Mouse (Mus musculus) gastrocnemius, adult 18-20 months (tissue): ENCODE measurements around the gene Lamp1. TPM values are rescaled to one million over a fixed set of nuclear protein-coding genes. Genes with fewer than 3 reads are reported as not detected.

Source experiments
- DNase-seq: peaks from one replicate; pipeline ENCODE4 v3.0.0; 2021; ENCODE audit warnings: low spot score
- long read RNA-seq, 2 experiments: library from polyadenylated mRNA; stranded (forward); transcript quantifications; one replicate each; pipeline ENCODE4 v2.0.0; 2021
- total RNA-seq, 2 experiments: library from RNA; stranded (reverse); gene quantifications; 2 replicates each; pipeline ENCODE4 v1.2.3; 2021

Gene Lamp1
- 100 to 1,000 TPM; 401 to 443 TPM for total RNA-seq
- long read RNA-seq, experiment 1, transcript Lamp1-201 (9 exons, 2,229 nt): major isoform, 688 of 793 reads
- long read RNA-seq, experiment 1, partial matches to known transcripts: 24 of 793 reads
- long read RNA-seq, experiment 1, other reads (novel, unspliced or antisense): 80 of 793 reads
- long read RNA-seq, experiment 2, transcript Lamp1-201 (9 exons, 2,229 nt): major isoform, 510 of 616 reads
- long read RNA-seq, experiment 2, partial matches to known transcripts: 16 of 616 reads
- long read RNA-seq, experiment 2, other reads (novel, unspliced or antisense): 90 of 616 reads

DNA sequence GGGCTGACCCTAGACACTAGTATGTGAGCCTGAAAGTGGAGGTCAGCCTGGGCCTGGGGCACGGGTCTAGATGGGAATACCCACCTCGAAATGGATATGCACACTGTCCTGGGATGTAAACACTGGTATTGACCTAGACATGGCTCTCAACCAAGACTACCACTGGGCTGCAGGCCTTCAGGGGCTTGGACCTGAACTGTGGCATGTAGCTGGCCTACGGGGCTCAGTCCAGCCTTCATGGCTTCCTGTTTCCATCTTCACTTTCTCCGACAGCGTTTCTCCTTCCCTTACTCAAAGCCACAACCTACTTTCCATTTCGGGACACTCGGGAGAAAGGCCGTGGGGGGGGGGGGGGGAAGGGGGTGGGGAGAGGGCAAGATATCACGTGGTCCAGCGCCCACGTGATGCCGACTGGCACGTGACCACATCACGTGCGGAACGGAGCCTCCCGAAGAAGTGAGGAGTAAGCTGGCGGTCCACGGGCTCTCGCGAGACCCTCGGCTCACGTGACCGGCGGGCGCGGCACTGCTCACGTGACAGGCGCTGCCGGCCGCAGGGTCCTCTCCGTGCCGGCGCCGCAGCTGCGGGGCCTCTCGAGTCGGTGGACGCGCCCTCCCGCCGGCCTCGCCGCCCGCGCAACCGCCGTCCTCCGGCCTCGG is at the start of gene Lamp1:
TSS of gene Lamp1 (plus strand) at position 444 of the 659 bp plus-strand sequence.
- DNase-seq: peak; percentile 99

DNA sequence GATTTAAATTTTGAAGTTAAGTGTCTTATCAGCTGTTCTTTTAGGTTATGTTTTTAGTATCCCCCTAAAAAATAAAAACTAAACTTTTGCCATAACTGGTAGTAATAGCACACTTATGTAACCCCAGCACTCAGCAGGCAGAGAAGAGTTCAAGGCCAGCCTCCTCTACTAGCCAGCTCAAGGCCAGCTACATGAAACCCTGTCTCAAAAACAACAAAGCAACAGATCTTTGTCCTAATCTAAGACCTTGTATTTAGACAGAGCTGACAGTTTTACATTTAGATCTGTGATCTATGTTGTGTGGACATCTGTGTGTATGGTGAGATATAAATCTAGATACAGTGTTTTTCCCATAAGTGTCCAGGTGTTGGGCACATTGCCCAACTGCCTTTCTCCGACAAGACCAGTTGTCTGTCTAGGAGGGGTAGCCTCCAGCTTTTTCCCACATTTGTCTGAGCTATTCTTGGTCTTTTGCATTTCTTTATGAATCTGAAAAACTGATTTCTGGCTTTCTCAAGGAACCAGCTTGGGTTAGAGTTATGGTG is 49.5 kb upstream of the Lamp1 start:
- no peak for DNase-seq

DNA sequence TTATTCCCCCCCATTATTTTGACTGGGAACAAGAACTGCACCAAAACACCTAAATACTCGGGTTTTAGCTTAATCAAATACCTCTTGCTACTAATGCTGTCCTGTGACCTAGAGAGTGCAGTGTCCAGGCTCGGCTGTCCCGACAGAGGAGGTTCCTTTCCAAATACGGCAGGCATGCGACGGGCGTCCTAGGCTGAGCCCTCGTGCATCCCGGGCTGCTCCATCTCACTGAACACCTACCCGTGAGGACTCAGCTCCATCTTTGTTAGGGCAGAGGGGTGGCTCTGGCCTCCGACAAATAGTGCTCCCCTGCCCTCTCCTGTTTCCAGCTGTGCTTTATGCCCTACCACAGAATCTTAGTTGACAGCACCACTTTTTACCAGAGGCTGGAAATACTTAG is 47.0 kb upstream of the Lamp1 start:
- DNase-seq: no peak

DNA sequence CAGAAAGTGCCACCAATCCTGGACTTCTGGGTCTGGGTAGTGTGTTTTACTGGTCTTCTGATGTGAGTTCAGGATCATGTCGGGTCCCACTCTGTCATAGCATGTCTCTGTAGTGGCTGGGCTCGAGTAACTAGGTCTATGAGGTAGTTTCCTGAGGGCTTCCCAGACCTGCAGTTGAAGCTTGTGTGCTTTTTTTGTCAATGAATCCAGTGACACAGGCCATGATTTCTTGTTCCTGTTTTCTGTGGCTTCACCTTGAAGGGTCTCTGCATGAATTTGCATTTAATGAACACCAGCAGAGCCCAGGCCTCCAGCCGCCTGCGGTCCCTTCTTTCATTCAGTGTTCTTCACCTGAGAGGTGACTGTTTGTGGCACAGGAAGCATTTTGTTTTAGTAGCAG is 45.7 kb upstream of the Lamp1 start:
- no peak for DNase-seq

DNA sequence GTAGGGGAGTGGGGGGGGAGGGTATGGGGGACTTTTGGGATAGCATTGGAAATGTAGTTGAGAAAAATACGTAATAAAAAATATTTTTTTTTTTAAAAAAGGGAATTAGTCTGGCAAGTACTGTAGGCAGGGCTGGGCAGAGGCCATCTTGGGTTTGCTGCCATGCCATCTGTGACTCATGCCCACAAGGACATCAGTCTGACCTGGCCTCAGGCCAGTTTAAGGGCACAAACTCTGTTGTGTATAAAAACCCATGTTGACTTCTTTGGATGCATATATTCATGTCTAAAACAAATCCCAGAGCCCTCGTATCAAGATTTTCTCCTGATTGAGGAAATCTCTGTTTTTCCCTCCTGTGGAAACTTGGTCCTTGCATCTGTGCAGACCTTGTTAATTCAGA is 41.9 kb upstream of the Lamp1 start:
- DNase-seq: no peak

DNA sequence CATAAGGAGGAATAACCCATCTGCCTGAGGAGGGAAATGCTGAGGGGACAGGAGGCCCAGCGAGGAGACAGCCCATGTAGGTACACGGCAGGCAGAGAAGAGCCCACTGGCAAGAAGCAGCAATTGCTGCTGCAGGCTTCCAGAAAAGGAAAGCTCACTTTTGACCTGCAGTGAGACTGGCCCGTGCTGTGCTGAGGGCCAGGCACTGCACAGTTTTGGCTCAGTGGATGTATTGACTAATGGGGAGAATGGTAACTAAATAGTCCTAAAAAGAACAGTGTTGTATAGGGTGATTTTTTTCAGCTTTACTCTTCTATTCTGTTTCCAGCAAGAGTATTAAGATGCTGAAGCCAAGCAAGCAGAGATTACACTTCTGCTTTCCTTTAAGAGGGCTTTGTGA is 40.4 kb upstream of the Lamp1 start:
- DNase-seq: no peak

DNA sequence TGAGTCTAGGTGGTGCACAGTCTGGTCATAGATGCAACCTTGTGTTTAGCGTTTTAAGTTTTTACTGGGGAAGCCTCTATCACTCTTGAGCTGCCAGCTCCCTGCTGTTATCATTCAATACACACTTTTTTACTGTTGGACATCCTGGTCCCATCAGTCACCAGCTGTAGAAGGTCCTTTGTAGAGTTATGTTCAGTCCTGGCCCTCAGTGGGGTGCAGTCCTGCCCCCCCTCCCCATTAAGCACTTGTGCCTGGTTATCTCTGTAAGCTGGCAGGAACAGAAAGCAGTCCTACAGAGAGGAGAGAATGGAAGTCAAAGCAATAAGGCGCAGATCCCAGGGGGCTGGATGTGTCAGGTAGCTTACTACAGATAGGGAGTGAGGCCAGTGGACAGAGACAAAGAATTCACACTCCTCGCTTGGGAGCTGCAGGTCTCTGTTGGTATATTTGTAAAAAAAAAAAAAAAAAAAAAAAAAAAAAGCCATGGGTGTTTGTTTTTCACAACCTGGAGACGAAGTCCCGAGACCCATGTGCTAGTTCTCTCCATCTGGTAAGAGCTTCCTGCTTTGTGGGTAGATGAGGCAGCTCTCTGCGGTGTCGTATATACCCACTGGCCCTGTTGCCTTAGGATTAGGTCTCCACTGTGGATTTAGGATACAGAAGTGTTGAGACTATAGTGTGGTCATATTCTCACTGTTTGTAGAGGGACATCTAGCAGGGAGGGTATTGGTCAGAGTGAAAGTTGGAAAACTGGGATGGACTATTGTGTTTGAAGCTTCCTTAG is 37.9 kb upstream of the Lamp1 start:
- DNase-seq: no peak

DNA sequence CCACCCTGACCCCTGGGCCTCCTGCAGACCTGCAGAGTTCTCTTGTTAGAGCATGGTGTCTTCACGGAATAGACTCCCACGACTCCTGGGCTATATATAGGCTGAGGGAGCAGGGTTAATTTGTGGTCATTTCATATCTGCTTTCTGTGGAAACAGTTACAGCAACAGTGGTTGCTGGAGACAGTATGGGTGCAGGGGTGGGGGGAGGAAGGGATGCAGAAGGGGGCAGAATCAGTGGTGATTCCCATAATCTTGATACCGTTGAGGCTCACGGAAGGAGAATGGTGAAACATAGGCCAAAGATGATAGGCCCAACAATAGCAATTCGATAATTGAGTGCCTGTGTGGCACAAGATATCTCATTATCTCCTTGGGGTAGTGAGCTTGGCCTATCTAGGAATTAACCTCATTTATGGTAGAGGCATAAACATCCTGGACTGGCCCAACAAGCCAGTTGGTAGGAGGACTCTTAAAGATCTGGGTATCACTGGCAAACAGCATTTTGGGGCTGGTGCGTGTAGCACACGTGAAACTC is 36.0 kb upstream of the Lamp1 start:
- no peak for DNase-seq

DNA sequence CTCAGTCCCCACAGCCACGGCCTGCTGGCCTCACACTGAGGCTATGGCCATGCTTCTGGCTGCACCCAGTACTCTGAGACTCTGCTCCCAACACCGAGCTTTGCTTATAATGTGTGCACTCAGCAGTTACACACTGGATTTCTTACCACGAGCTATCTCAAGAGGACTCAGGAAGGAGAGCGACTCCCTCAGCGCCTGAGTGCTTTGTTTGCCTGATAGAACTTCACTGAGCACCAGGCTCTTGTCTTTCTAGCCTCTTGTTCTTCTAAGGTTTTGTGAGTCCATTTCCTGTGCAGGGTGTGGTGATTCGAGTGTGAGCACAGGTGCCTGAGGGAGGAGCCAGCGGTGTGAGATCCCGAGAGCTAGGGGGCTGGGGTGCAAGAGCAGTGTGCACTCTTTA is 34.1 kb upstream of the Lamp1 start:
- no peak for DNase-seq

DNA sequence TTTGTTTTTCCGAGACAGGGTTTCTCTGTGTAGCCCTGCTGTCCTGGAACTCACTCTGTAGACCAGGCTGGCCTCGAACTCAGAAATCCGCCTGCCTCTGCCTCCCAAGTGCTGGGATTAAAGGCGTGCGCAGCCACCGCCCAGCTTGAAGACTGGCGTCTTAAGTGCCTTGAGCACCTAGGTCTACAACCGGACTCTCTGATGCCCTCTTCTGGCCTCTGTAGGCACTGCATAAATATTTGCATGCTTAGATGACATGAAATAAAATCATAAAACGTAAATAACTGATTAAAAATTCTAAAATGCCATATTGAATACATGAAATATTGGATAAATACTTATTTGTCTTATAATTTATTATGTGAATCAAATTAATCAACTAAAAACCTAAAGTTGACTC is 26.7 kb upstream of the Lamp1 start:
- DNase-seq: peak; percentile 73

DNA sequence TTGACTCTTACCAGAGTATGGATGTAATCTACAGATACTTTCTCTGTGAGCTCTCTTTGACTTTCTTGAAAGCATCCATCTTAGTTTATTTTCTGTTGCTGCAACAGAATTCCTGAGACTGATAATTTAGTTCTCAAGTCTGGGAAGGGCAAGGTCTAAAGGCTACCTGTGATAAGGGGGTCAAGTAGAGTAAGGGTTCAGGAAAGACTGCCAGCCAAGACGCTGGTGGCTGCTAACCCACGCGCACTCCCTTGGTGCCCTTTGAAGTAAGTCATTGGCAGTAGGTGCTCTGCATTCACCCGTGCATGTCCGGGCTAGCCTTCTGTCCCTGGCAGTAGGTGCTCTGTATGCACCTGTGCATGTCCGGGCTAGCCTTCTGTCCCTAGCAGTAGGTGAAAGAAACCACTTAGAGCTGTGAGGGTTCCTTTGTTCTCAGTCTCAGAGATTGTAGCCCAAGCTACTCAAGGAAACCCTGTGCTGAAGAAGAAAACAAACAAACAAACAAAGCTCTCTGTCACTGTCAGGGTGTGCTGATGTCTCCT is 19.2 kb upstream of the Lamp1 start:
- no peak for DNase-seq

DNA sequence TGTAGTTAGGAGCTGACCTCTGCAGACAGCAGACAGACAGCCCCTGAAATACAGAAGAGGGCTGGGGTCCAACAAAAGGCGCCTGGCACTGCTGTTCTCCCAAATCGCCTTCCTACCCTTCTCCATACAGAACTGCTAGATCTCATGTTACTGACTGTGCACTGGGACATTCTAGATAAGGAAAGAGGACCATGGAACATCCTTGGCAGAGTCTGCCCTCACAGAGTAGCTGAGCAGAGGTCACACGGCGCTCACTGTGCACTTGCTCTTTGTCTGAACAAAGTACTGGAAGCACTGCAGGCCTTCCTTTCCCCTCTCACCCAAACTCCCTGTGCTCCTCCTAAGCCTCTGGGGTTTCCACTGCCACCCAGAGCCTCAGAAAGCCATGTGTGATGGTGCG is 17.3 kb upstream of the Lamp1 start:
- DNase-seq: no peak

DNA sequence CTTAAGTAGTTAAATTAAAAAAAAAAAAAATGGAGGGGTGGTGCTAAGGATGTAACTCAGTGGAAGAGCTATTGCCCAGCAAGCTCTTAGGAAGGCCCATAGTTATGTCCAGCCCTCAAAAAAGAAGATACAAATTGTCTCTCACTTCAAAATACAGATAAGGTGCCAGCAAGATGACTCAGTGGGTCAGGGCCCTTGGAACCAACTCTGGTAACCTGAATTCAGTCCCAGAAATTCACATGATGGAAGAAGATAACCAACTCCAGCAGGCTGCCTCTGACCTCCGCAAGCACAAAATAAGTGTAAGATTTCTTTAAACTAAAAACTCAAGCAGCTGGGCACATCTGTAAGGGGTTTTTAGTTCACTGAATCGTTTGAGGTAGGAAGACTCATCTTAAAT is 10.5 kb upstream of the Lamp1 start:
- DNase-seq: peak; percentile 76

DNA sequence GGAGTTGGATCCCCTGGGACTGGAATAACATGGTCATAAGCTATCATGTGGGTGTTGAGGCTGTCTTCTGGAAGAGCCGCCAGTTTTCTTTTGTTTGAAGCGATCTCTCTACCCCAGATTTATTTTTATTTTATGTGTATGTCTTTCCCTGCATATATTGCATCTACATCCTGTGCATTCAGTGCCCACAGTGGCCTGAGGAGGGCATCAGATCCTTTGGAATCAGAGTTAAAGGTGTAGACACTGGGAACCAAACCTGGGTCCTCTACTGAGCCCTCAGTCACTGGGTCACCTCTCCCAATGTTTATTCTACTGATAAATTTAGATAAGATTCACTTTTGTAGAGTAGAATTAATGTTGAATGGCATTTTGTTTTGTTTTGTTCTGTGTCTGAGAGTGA is 9.7 kb upstream of the Lamp1 start:
- no peak for DNase-seq

DNA sequence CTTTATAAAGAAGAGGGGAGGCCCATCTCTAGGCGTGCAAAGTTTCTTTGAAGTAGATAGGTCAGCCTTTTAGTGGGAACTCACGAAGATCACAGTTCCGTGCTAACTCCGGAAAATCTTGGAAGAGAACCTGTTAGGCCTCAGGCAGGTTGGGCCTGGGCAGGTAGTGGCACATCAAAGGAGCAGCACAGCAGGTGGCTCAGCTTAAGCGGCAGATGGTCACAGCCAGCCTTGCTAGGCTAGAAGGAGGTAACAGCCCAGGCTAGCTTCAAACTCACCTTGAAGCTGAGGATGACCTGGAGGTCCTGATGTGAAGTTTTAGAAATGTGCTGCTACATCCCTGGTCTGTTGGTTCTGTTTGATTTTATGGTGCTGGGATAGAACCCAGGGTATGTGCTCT is 9.1 kb upstream of the Lamp1 start:
- DNase-seq: no peak

DNA sequence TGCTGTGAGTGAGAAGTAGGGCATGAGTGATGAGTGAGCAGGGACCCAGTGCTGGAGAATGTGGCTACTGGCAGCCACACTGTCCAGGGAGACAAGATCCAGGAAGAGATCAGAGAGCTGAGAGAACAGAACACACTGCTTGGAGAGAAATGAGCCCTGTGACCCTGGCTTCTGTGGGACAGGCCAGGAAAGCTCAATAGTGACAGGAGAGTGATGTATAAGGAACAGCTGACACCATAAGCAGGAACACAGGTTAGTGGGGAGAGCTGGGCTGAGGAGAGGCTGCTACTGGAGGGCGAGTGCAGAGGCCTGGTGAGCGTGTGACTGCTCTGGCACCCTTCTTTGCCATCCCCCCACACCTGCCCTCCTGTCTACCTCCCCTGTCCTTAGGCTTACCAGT is 8.0 kb upstream of the Lamp1 start:
- DNase-seq: peak; percentile 68

DNA sequence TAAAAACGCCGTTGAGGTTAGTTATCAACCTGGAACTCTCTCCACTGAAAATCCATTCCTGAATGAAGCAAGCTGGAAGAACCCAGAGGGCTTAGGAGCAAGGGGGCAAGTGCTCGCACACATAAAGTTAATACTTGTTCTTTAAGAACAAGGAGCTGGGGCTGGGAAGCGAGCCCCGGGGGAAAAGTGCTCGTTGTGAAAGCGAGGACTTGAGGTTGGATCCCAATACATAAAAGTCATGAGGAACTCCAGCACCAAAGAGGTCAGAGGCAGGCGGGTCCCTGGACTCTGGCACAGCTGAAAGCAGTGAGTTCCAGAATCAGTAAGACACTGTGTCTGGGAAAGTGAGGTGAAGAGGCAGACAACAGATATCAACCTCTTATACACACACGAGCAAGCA is 4.9 kb upstream of the Lamp1 start:
- peak; percentile 37 for DNase-seq

DNA sequence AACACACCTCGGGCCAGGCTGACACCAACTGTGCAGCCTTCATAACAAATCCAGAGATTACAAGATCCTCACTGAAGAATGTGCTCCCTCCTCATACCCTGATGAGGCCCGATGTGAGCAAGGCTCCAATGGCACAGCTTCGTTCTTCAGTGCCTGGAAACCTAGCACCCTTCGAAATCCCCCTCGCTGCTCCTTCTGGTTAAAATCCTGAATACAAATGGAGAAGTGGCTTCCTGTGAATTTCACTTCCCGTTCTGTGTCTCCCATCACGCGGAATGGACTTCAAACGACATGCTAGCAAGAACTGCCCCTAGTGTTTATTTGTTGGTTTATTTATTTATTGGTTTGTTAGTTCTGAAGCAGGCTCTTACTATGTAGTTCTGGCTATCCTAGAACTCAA is 3.6 kb upstream of the Lamp1 start:
- DNase-seq: no peak

DNA sequence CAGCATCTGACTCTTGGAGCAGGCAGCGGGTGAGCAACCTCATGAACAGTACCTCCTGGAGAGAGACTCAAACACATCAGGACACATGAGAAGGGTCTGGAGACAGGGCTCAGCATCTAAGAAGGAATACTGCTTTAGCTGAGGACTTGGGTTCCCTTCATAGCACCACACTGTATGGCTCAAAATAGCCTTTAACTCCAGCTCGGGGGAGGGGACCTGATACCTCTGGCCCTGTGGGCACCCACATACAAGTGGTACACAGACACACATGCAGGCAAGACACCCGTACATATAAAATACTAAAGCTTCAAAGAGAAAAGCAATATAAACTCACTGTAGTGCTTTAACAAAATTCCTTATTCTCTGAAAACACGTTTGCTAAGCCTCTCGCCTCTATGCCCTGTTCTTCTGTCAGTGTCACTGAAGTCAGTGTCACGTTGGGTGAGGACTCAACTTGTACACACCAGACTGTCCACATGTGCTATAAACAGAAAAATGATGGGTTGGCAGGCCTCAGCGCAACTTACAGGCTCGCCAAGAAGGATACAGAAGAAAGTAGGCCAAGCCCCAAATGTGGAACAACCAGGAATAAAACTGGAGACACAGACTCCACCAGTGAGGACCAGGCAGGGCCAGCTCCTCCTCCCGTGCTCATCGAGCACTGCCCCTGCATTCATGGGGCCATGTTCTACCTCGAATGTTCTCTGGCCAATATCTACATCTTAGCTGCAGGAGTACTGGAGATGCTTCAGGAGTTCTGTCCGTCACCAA is 2.4 kb upstream of the Lamp1 start:
- DNase-seq: peak; percentile 80

DNA sequence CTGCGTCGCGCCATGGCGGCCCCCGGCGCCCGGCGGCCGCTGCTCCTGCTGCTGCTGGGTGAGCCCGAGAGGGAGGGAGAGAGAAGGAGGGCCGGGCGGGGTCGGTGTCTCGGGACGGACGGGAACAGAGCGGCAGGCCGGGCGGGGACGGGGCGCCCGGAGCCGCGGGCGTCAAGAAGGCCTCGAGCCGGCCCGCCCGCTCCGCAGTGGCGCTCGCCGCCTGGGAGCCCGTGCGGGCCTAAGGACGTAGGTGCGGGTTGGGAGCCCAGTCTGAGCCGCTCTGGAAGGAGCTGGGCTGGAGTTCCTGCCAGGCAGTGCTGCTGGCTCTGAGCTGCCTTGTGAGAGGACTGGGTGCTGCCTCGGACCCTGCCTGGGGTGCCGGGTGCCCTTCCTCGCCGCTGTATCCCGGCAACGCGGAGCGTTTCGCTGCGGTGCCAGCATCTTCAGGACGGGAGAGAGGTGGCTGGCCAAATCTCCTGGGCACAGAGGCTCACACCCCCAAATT is 468 bp downstream of the Lamp1 start:
- DNase-seq: no peak

DNA sequence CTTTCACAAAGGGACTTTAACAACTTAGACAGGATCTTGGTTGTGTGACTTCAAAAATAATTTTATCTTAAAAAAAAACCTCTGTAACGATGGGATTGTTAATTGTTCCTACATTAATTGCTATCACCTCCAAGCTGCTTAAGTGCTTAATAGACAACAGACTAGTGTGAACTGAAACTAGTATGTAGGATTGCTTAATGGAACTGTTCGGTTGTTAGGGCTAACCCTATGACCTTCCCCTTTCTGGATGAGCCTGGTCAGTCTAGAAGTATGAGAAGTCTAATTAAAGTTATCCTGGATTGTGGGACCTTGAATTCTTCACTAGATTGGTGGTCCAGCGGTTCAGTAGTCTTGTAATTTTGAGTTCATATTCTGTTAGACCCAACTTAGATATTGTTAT is 1.7 kb downstream of the Lamp1 start:
- no peak for DNase-seq
